25 mouse cellular contexts compared by ENCODE assay signal in the genomic region with DNA sequence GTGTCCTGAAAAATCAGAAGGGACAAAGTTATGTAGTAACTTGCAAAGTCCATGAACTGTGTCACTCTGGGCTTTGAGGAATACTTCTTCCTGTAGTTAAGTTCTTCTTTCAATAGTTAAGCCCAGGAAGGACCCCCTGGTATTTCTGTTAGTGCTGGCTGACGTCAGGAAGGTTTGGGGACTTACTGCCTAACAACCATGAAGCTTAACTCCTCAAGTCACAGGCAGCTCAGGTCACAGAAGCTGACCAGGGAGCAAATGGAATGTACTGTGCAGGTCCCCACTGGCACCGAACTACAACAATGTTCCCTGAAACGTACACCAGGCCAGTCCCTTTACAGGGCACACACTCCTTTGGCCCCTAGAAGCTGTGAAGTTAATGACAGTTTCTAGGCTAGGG. TPM values are rescaled to one million over a fixed set of nuclear protein-coding genes. Genes with fewer than 3 reads are reported as not detected.
"Had no signal": no experiment of that assay in that cellular context is flagged by ENCODE, and none has a peak within 500 bp of the region (broad histone marks: within the 10 kb centered on the region; RNA-seq: fewer than 3 reads in every experiment).

No protein-coding gene starts in this region.

- H3K27me3 ChIP-seq: hindbrain, embryonic 15.5 days; limb, embryonic 13.5 days; liver, embryonic 12.5 days; liver, embryonic 15.5 days; lung, embryonic 15.5 days; megakaryocyte, embryonic 14.5 days; midbrain, embryonic 13.5 days; neural tube, embryonic 13.5 days had no signal

- H3K9me3 ChIP-seq: hindbrain, embryonic 15.5 days; limb, embryonic 10.5 days; limb, embryonic 13.5 days; liver, embryonic 12.5 days; liver, embryonic 15.5 days; lung, embryonic 15.5 days; megakaryocyte, embryonic 14.5 days; midbrain, embryonic 10.5 days; midbrain, embryonic 13.5 days; neural tube, embryonic 13.5 days had no signal

- DNase-seq: layer of hippocampus, adult 9-11 months; liver; lung, adult 18-20 months; lung, postnatal 10 days; lung, postnatal 36 days; retina, postnatal 1 day; right cerebral cortex, postnatal 25 days; thymus, adult 2 months; thymus, postnatal 25 days had no signal

- H3K4me1 ChIP-seq: hindbrain, embryonic 15.5 days; limb, embryonic 10.5 days; limb, embryonic 13.5 days; liver, embryonic 12.5 days; liver, embryonic 15.5 days; midbrain, embryonic 10.5 days; midbrain, embryonic 13.5 days; neural tube, embryonic 13.5 days had no signal

- H3K27ac ChIP-seq: hindbrain, embryonic 15.5 days; layer of hippocampus, adult 2 months; limb, embryonic 10.5 days; limb, embryonic 13.5 days; liver, embryonic 12.5 days; liver, embryonic 15.5 days; lung, embryonic 15.5 days; midbrain, embryonic 10.5 days; midbrain, embryonic 13.5 days; neural tube, embryonic 13.5 days; stomach, postnatal 0 days had no signal

- H3K36me3 ChIP-seq: liver, embryonic 15.5 days; lung, embryonic 15.5 days had no signal

- H3K9ac ChIP-seq: hindbrain, embryonic 15.5 days; limb, embryonic 13.5 days; liver, embryonic 12.5 days; liver, embryonic 15.5 days; lung, embryonic 15.5 days; midbrain, embryonic 13.5 days; neural tube, embryonic 13.5 days had no signal

- ATAC-seq: liver, embryonic 12.5 days; midbrain, embryonic 13.5 days; midbrain, embryonic 16.5 days had no signal

- H3K4me3 ChIP-seq: hindbrain, embryonic 15.5 days; layer of hippocampus, adult 2 months; limb, embryonic 10.5 days; limb, embryonic 13.5 days; liver, embryonic 12.5 days; liver, embryonic 15.5 days; lung, embryonic 15.5 days; megakaryocyte, embryonic 14.5 days; midbrain, embryonic 10.5 days; midbrain, embryonic 13.5 days; myocyte; neural tube, embryonic 13.5 days had no signal

- H3K4me2 ChIP-seq: hindbrain, embryonic 15.5 days; limb, embryonic 13.5 days; liver, embryonic 12.5 days; liver, embryonic 15.5 days; lung, embryonic 15.5 days; midbrain, embryonic 13.5 days; neural tube, embryonic 13.5 days had no signal

RNA-seq across cellular contexts. Expression of a gene that starts 34.4 kb away (rescaled TPM):
- total RNA-seq: monocyte, adult 5-6 weeks; neutrophil, adult 5-6 weeks had no signal

RNA-seq across cellular contexts. Expression of a gene that starts 39.9 kb away (rescaled TPM):
- total RNA-seq: neutrophil, adult 5-6 weeks had no signal
